Mouse (Mus musculus): Measurements from ENCODE around the gene Ube2e3. TPM values are rescaled to one million over a fixed set of nuclear protein-coding genes. Genes with fewer than 3 reads are reported as not detected.
A peak's percentile ranks its signal among the peaks of the same experiment; 100 is the strongest.

Ube2e3 gene
- total RNA-seq (2021), result 100 to 1,000 TPM; 127 to 134 TPM
- long read RNA-seq, transcript Ube2e3-202 (6 exons, 1,235 nt), result minor isoform, 7 of 151 reads
- long read RNA-seq, transcript Ube2e3-201 (6 exons, 2,249 nt), result major isoform, 127 of 151 reads
- long read RNA-seq, partial matches to known transcripts, result 5 of 151 reads
- long read RNA-seq, other reads (novel, unspliced or antisense), result 10 of 151 reads

DNA sequence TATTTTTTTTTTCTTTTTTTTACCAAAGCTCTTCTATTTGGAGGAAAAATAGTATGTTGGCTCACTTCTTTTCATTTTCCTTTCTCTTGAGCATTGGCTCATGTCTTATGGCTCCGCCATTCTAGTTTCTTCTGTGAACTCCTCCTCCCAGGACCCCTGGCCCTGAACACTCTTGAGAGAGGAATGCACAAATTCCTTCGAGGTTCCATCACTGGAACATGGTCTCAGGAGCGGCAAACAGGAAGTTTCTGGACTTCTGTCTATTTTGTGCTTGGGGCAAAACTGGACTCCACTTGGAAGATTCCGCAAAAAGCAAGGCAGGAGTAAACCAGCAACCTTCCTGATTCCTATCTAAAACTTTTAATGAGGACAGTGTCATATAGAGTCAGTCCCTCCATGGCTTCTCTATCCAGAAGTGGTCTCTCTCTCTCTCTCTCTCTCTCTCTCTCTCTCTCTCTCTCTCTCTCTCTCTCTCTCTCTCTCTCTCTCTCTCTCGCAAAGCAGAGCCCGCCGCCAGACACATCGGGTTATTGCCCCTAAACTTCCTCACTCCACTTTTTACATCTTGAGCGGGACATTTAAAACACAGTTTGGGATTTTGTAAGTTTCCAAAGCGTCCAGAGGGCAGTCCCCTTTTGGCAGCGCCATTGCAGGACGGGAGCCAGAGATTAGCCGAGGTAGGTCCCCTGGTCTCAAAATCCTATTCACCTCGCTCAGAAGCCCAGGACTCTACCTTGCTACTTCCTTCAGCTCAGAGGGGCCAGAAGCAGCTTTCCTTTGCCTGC lies at the start of gene Ube2e3:
TSS of gene Ube2e3 (plus strand) at position 399 of the 785 bp plus-strand sequence.
- no peak for DNase-seq (ENCODE audit: low spot score in 2 of 2)

DNA sequence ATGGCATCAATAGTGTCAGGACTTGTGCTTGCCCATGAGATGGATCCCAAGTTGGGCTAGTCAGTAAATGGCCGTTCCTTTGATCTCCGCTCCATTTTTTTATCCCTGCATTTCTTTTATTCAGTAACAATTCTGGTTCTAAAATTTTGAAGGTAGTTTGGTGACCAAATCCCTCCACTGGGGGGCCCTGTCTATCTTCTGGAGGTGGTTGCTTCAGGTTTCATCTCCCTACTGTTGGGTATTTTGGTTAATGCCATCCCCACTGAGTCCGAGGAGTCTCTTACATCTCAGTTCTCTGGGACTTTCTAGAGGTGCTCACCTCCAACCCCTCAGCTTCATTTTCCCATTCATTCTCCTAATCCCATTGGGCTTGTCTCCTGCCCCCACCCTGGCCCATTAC lies 38.0 kb upstream of the Ube2e3 start:
- no peak for DNase-seq (ENCODE audit: low spot score in 2 of 2)

DNA sequence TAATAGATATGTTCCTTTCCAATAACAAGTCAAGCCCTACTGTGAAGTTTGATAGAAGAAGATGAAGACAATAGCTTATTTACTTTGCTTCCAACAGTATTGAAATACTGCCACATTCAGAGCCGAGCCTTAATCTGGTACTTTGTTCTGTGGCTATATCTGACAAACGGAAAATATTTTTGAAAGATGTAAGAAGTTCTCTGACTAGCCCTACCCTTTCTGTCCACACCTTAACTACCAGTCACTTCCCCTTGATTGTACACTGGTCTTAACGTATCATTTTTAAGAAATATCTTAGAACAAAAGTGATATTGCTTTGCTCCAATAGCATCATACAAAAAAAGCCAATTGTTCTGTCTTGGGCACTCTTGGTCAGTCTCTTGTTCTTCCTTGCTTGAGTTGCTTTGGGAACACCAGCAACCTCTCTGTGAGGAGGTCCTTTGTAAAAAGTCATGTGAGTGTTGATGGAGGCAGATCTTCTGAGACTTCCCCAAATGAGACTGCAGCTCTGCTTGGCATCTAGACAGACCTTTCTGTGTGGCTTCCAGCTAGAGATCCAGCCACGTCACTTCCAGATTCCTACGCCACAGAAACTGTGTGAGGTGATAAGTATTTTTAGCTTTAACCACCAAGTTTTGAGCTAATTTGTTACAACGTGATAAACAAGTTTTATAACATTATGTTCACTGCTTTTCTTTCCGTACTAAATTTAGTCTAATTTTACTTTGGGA lies 26.3 kb upstream of the Ube2e3 start:
- DNase-seq (ENCODE audit: low spot score in 2 of 2), result no peak

DNA sequence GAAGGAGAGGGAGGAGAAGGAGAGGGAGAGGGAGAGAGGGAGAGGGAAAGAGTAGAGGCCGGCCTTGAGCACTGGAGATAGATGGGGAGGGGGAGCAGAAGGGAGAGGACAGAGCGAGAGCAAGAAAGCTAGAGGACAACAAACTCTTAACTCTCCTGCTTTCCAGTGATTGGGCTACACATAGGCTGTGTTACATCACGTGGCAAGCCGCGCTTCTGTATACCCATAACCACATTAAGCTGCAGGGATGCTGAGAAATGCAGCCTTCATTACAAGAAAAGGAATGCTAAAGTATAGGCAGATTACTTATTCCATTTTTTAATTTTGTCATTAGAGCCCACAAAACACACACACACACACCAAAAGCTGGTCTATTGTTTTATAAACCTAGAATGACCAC lies 23.6 kb upstream of the Ube2e3 start:
- DNase-seq (ENCODE audit: low spot score in 2 of 2), result no peak

DNA sequence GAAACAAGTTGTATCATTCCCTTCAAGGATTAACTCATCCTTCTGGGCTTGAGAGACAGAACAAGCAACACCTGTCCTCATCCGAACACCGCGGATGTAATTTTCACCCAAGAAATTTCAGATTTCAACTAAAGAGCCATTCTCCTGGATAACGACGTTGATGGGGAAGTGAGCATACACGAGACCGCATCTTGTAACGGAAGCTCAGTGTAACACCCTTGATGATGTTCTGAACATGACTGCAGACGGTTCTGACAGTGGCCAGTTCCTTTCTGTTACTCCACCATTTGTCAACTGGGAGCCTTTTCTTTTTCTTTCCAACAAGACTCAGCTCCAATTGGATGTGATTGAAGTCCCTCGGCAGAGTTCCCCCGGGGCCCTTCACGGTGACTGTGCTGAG lies 22.6 kb upstream of the Ube2e3 start:
- DNase-seq (ENCODE audit: low spot score in 2 of 2), result no peak

DNA sequence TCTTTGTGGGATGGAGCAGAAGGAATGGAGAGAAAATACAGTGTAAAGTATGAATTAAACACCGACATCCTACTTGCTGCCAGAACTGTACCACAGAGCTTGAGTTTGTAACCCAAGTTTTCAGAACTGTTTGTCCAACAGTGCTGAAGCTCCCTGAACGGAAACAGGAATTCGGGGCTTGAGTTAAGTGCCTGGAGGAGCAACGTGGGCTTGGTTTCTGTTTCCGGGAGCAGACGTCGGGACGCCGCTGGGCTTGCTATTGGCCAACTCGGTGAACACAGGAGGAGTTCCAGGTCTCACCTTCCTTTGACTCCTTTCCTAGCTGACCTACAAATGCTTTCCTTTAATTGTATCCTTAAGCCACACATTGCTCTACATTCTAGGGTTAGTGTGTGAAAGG lies 22.2 kb upstream of the Ube2e3 start:
- no peak for DNase-seq (ENCODE audit: low spot score in 2 of 2)

DNA sequence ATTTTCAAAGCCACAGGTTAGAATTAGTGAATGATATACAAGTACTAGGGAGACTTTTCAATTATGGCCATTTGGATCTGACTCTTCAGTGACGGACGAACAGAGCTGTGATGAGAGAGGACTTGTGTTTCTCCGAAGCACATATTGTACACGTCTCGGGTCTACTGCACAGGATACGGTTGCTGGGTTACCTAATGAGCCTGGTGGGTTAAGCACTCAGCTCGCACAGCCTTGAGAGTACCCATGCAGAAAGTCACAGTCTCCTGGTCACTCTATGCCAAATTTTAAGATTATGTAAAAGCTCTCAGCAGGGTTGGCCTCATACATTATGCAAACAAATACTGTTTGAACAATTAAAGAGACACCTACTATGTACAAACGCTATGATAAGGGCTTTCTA lies 13.6 kb upstream of the Ube2e3 start:
- DNase-seq (ENCODE audit: low spot score in 2 of 2), result no peak

DNA sequence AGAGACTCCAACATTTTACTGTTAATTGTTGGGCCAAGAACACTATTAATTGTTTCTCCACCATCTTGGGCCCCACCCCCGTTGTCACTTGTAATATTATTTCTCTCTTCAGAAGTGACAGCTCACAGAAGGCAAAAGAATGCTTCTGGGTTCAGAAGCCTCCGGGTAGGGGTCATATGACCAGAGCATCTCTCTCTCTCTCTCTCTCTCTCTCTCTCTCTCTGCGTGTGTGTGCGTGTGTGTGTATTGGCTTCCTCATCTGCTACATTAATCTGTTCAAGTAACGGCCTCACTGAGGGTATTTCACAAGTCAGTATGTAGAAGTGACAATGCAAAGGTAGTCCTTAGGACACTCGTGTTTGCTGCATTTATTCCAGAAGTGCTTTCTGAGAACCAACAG lies 9.3 kb upstream of the Ube2e3 start:
- no peak for DNase-seq (ENCODE audit: low spot score in 2 of 2)

DNA sequence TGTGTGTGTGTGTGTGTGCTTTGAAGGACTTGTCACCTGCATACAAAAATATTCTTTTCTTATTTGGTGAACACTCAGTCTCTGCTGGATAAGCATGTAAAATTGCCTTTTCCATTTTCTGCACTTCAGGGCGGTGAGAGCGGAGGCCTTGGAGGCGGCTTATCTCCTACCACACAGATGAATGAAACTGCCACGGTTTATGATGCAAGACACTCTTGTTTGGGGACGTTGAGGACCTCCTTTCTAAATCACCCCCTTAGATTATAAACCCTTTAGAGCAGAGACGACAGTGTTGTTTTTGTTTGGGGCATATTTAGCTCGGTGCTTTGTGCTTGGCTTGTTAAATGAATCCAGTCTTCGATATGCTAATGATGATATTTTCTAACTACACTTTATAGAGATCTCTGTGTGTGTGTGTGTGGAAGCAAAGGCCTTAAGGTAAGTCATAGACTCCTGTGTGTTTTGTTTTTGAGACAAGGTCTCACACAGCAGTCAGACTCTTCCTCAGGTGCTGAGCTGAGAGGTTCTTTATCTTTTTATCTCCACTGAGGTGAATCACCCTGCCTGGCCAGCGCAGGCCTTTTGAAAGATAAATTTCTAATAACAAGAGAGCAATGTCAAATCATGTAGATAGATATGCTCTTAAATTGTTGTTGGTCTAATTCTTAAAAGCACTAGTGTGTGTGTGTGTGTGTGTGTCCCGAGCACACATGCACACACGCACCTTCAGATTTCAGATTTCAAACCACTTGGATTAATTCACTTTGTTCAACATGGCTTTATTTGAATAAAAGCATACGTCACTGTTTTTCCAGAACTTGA lies 8.4 kb upstream of the Ube2e3 start:
- DNase-seq (ENCODE audit: low spot score in 2 of 2), result no peak

DNA sequence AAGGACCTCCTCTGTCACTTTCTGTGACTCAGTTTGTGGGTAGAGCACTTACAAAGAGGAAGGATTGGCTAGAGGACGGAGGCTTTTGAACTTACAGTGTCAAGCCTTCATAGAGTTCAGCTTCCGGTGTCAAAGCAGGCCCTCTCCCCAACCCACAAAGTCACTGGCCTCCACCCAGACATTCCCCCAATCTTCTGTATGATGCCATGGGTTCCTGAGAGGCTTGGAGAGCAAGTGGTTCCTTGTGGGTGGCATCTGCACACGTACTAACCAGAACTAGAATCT lies 7.9 kb upstream of the Ube2e3 start:
- DNase-seq (ENCODE audit: low spot score in 2 of 2), result no peak

DNA sequence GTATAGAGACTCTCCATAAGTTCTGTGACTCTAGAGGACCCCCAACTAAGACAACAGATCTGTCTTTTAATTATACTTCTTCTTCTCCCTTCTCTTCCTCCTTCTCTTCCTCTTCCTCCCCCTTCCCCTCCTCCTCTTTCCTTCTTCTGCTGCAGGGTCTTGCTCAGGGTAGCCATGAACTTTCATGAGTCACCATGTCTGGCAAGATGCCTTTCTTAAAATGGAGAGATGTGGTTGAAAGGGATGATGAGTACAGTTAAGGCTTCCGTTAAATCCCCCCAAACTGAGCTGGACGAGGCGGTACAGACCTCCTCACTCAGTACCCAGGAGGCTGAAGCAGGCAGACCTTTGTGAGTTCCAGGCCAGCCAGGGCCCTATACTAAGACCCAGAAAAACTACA lies 3.8 kb upstream of the Ube2e3 start:
- DNase-seq (ENCODE audit: low spot score in 2 of 2), result no peak

DNA sequence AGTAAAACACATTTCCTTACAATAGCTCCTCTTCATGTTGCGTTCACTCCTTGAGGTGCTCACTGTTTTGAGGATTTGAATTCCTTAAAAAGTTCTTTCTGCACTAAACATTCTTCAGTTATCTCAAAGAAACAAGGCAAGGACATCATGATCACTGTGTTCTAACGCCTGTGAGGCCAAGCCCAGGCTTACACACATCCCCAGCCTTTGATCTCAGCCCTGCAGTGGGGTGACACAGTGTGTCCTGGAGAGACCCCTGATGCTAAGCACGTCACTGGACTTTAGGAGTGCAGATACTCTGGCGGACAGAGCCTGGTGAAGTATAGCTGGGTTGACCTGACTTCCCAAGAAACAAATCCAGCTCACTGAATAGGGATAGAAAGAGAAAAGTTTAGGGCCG lies 3.1 kb upstream of the Ube2e3 start:
- DNase-seq (ENCODE audit: low spot score in 2 of 2), result no peak

DNA sequence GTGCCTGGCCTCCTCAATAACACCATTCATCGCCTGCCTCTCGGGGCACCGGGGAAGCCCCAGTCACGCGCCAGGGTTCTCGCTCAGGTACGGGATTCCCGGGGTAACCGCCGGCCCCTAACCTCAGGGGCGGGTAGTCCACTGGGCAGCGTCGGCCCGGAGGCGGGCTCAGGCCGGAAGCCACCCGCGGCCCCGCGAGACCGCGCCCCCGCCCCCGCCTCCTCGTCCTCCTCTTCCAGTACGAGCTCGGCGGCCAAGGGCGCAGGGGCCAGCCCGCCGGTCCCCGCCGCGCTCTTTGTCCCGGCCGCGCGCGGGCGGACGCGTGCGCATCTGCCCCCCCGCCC lies 559 bp downstream of the Ube2e3 start:
- peak; percentile 72 to 79 for DNase-seq (ENCODE audit: low spot score in 2 of 2)

DNA sequence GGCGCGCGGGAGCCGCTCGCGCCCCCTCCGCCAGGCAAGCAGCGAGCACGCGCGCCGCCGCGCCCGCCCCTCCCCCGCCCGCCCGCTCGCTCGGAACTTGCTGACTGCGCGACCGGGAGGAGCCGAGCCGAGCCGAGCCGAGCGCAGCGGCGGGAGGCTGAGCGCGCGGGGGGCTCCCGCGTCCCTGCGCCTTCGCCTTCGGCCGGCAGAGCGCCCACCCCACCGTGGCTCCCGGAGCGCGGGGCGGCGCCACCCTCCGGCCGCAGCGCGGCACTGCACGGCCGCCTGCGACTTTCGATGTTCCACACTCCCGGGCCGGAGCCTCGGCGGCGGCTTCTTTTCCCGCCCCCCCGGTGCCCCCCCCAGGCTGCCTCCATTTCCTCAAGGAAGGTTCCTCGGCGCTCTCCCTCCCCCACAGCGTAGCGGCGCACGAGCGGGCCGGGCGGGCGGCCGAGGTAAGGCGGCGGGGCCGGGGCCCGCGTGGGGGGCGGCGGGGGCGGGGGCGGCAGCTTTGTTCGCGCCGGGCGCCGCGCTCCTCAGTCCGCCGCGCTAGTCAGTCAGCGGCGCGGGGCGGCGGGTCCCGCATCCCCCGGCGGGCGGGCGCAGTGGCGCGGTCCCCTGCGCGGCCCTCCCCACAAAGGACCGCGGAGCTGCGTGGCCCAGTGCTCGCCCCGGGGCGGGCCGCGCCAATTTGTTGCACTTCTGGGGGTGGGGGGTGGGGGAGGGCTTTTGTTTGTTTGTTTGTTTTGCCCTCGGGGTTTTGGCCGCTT lies 1.2 kb downstream of the Ube2e3 start:
- DNase-seq (ENCODE audit: low spot score in 2 of 2), result peak; percentile 89 to 95

DNA sequence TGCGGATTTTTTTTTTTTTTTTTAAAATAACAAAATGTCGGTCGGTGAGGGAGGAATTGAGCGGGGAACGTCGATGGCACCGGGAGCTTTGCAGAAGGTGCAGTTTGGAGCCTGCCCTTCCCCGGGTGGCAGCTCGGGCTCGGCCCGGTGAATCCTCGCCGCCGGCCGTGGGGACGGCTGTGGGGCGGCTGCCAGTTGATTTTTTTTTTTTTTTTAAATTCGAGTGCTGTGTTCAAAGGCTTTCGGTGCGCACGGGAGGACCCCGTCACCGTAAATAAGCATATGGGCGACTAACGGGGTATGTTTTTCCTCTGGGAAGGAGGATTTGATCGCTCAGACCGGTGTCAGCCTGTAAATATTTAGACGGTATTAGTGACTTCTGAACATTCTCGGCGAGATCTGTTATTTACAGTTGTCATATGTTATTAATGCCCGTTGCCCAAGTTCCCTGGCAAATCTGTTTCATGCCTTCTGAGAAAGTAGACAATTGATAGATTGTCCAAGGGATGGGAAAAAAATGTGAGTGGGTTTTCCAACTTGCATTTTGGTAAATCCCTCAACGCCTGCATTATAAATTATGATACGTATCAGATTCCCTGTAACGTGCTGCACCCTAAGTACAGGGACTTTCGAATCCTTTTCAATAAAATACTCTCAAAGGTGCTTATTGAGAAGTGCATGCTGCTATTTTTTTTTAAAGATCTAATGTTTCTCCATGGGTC lies 2.0 kb downstream of the Ube2e3 start:
- DNase-seq (ENCODE audit: low spot score in 2 of 2), result peak; percentile 43 to 44

DNA sequence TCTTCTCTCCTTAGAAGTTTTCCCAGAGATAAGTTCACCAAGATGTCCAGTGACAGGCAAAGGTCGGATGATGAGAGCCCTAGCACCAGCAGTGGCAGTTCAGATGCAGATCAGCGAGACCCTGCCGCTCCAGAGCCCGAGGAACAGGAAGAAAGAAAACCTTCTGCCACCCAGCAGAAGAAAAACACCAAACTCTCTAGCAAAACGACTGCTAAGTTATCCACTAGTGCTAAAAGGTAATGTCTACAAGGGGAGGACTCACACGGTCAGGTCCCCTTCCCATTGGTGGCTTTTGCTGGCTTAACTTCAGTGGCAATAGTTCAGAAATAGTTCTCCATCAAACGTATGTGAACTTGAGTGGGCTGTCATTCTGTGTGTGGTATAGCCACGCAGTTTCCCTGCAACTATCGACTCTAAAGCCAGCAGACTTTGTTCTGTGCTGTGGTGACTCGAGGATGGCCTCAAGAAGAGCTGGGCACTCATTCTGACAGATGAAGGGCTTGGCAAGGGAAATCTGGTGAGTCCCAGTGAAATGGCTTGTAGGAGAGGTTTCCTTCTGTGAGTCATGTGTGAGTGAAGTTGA lies 2.6 kb downstream of the Ube2e3 start:
- DNase-seq (ENCODE audit: low spot score in 2 of 2), result no peak

DNA sequence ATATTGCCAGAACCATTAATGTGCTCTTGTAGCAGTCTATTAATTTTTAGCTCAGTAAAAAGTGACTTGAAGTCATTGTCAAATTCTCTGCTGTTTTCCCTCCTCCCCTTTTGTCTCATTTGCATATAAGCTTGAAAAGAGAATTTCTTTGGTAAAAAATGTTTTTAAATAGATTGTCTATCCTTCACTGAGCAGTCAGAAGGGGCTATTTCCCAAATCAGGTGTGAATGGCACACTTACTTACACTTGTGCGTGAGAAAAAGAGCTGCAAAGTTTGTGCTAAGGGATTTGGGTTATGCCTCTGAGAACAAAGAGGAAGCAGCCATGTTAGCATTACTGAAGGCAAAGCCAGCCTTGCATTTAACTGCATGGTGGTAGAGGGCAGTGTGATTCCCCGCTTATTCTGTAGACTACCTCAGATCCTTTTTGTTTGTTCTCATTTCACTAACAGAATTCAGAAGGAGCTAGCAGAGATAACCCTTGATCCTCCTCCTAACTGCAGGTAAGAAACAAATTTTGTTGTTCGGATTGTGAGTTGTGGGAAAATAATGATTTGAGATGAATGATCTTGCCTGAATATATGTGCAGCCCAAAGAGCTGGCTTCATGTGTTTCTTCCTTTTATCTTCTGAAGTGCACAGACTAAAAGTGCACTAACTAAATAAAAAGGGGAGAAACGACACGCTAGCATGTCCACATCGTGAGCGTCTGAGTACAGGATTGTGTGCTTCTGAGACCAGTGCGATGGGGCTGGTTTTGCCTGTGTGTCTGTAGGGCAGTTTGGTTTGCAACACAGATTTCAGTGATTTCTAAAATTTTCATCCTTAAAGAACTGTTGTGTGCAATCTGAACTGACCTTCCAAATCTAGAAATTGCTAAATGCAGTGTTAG lies 4.3 kb downstream of the Ube2e3 start:
- DNase-seq (ENCODE audit: low spot score in 2 of 2), result peak; percentile 22 to 39

DNA sequence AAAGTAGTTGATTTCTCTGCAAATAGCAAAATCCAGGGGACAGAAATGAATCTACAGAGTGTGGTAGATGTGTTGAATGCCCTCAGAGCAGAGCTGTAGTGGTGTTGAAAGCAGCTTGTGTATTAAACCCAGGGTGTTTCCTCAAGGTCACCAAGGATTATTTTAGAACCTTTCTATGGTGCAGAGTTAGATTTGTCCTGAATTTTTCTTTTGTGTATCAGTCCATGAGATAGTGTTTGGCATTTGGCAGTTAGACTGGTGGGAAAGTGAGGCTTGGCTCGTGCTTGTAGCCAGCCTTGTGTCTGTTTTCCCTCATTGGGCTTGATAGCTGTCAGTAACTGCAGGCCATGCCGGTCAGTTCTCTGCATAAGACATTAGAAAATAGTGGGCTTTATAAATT lies 6.0 kb downstream of the Ube2e3 start:
- no peak for DNase-seq (ENCODE audit: low spot score in 2 of 2)

DNA sequence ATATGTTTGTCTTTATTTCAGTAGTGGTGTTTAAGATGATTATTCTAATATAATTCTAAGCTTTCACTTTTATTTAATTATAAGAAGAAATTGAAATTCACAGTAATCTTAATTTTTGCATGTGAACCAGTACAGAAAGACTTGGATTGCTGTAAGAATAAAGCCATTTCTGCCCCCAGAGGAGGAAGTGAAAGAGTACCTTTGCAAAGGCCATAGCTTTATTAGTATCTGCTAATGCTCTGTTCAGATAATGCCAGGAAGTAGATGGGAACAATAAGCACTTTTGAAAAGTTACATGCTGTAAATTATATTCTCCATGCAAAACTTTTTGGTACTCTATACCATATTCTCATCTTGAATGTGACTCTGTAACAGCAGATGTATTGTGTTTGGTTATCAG lies 8.1 kb downstream of the Ube2e3 start:
- no peak for DNase-seq (ENCODE audit: low spot score in 2 of 2)
